Mouse (Mus musculus) lung, adult 2 months (tissue): Measurements from ENCODE around the gene Olfr1013.

Experiments
- CTCF ChIP-seq: fragments of 200-500 bp; IDR thresholded peaks from 2 replicates; pipeline ENCODE4 v1.5.1; 2011; ENCODE audit warnings: mild to moderate bottlenecking, low read length, control low read depth; ENCODE audit not compliant: insufficient read depth
- POLR2A ChIP-seq: fragments of 200-500 bp; IDR thresholded peaks from 2 replicates; pipeline ENCODE4 v1.6.1; 2011; ENCODE audit warnings: low read depth, mild to moderate bottlenecking, control low read depth, low read length, borderline replicate concordance; ENCODE audit errors: extremely low read depth

DNA sequence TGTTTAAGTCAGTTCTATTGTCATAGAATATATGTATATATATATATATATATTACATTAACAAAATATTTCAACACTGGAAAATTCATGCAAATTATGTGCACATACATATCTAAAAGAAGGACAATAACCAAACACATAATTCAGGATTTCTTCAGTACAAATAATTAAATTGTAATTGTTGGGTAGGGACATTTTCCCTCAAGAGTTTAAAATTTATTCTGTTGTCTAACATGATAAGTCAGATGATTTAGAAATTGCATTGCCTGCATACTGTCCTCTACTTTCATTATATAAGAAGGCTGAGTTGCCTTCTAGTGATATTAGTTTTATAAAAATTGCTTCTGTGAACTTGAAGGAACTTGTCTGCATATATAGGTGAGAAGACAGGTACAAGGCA, 51.3 kb downstream of the Olfr1013 start, which contains the start of gene Olfr1018:
- TF ChIP-seq CTCF (no peak), POLR2A (no peak)
